Mouse (Mus musculus) embryonic fibroblast, embryonic 13.5 days (primary cell): Measurements from ENCODE around the gene Gm49486.

Experiments used
- CTCF ChIP-seq: IDR thresholded peaks from 2 replicates; pipeline ENCODE4 v1.5.1; 2011; ENCODE audit warnings: mild to moderate bottlenecking, control low read depth, low read length, moderate library complexity, borderline replicate concordance; ENCODE audit not compliant: insufficient read depth
- POLR2A ChIP-seq: IDR thresholded peaks from 2 replicates; pipeline ENCODE4 v1.6.1; 2011; ENCODE audit warnings: low read depth, mild to moderate bottlenecking, control low read depth, low read length, moderate library complexity

DNA sequence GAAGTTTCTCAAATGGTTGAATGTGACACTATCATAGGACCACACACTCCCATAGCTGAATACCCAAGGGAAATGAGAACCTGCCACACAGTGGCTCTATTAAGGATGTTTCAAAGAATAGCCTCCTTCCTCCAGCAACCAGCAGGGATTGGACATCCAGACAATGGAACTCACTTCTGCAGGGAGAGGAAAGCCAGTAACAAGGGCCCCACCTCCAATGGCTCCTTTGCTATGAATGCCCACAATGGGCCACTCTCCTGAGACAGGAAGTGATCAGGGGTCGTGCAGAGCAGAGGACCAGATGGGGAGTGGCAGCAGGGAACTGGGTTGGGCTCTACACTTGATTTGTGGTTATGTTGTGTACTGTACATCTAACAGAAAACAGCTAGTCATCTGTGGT is 39.3 kb downstream of the Gm49486 start:
- TF ChIP-seq POLR2A (no peak), CTCF (no peak)
